Mouse (Mus musculus): ENCODE data around the gene Rgs14.

DNA sequence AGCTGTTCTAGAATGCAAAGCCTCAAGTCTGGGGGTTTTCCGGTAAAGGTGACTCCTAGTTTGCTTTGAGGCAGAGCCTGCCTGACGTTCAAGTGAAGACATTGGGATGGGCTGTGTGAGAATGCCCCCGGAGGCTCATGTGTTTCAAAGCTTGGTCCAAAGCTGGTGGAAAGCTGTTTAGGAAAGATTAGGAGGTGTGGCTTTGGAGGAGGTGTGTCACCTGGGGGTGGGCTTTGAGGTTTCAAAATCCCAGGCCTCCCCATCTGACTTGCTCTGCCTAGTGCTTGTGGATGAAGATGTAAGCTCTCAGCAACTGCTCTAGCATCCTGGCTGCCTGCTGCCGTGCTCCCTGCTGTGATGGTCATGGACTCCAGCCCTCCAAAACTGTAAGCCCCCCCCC lies 33.8 kb upstream of the Rgs14 start:
- TF ChIP-seq EP300 (IDR thresholded peaks at IDR 0.05; ENCODE audit: low read depth) = no peak
- no peak for TF ChIP-seq CTCF (IDR thresholded peaks at IDR 0.05; ENCODE audit: low read depth)

All from liver, embryonic 14.5 days (tissue).